Mouse (Mus musculus): ENCODE data around the gene Zfp239.

DNA sequence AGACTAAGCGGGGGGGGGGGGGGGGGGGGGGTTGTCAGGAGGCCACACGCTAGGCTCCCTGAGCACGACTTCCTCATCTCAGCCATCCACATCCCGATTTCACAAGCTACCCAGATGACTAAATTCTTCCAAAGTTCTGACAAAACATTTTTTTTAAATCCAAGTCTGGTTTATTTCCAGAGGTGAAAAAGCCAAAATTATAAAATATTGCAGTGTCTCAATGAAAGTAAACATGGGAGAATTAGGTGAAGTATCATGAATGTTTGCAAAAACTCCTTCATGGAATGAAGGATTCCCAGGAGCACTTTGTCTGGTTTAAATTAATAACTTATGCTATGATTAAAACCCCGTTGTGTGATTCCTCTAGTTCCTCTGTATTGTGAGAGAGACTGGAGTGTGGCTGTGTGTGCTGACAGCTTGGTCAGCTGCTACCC, 44.8 kb upstream of the Zfp239 start:
- TF ChIP-seq CHD1 (IDR thresholded peaks at IDR 0.05; ENCODE audit: low read depth, low read length) (no peak), ZC3H11A (IDR thresholded peaks at IDR 0.05; ENCODE audit: low read depth, low read length) (no peak), TCF12 (IDR thresholded peaks at IDR 0.05; ENCODE audit: low read depth, low read length) (no peak), POLR2A (IDR thresholded peaks at IDR 0.05; ENCODE audit: control insufficient read depth in 1 of 2, insufficient read depth in 1 of 2, low read depth in 1 of 2, low read length in 2 of 2, poor library complexity in 1 of 2) (no peak), RAD21 (IDR thresholded peaks at IDR 0.05; ENCODE audit: low read depth, low read length) (no peak), EP300 (IDR thresholded peaks at IDR 0.05; ENCODE audit: low read depth in 1 of 2, low read length in 2 of 2) (no peak), CTCF (IDR thresholded peaks at IDR 0.05 in 2 of 3, conservative IDR thresholded peaks at IDR 0.05 in 1 of 3; ENCODE audit: control insufficient read depth in 1 of 3, insufficient read depth in 1 of 3, low read depth in 2 of 3, low read length in 3 of 3, poor library complexity in 1 of 3, severe bottlenecking in 1 of 3) (no peak), GATA1 (IDR thresholded peaks at IDR 0.05; ENCODE audit: low read depth, low read length) (no peak), MYC (IDR thresholded peaks at IDR 0.05; ENCODE audit: low read depth, low read length) (no peak), NELFE (IDR thresholded peaks at IDR 0.05; ENCODE audit: low read depth, low read length) (no peak), RCOR1 (IDR thresholded peaks at IDR 0.05; ENCODE audit: low read depth, low read length) (no peak)
